Mouse (Mus musculus): Measurements from ENCODE around the gene Cers1.

Cers1 gene

DNA sequence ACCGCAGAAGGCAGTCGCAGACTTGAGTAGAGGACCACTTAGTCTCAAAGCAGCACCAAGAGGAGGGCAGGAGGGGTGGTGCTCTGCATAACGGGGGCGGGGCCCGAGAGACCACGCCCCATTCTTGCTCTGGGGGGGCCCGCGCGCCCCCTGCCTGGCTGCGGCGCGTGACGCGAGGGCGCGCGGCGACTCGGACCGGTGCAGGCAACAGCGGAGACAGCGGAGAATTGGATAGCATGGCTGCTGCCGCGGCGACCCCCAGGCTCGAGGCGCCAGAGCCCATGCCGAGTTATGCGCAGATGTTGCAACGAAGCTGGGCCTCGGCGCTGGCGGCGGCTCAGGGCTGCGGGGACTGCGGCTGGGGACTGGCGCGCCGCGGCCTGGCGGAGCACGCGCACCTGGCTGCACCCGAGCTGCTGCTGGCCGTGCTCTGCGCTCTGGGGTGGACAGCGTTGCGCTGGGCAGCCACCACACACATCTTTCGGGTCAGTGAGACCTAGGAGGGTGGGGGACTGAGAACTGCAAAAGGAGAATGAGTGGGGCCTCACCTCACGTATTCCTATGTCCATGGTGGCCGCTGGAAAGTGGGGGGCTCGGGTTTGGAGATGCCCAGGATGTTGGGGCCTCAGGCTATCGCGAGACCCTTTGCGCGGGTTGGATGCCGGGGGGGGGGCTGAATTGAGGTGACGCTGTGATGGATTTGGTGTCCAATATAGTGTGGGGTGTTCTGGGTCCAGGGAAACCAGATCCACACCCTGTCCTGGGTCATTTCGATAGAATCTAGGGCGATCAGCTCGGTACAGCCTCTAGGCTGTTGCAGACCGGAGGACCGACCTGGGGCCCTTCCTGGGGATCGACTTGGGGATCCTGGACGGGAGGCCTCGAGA lies at the start of gene Cers1:
TSS of gene Cers1 (plus strand) at position 152 of the 887 bp plus-strand sequence.
- DNase-seq, result peak; percentile 79 to 85

DNA sequence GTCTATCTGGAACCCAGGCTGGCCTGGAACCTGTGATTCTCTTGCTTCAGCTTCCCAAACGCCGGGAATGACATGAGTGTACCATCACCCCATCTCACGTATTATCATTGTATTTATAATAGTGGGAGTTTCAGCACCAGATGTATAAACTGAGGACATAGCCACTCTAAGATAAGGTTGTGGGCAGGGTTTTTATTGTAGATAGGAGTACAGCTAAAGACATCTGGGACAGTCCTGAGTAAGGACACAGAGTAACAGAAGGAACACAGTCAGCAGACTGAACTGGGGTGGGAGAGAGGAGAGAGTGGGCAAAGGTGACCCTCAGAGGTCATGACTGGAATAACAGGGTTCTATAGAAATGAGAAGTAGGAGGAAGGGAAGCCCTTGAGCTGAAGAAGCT lies 47.9 kb upstream of the Cers1 start:
- no peak for DNase-seq

- DNase-seq, result no peak
Observed at GRCm38 (mm10) chr8:70268311-70268710, 47.3 kb upstream of the Cers1 start.

- peak; percentile 64 to 66 for DNase-seq
Observed at GRCm38 (mm10) chr8:70268799-70269565, 46.6 kb upstream of the Cers1 start.

DNA sequence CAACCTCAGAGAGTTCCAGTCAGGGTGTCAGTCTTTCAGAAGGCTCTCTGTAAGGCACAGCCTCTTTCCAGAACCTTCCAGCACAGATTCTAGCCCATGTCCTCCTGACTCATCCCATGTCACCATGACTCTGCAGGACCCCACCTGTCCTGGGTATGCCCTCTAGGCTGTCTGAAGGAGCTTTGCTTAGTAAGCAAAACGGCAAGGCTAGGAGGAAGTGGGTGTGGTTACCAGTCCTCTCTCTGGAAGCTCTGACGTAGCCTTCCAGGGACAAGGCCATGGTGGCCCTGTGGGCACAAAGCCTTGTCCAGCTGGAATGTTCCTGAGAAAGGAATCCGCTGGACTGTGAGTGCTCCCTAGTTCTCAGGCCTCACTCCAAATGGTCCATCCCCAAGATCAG lies 42.6 kb upstream of the Cers1 start:
- peak in 1 of 2 experiments; percentile 43 for DNase-seq

- DNase-seq, result no peak
Observed at GRCm38 (mm10) chr8:70274350-70274749, 41.2 kb upstream of the Cers1 start.

- peak in 1 of 2 experiments; percentile 41 for DNase-seq
Observed at GRCm38 (mm10) chr8:70276476-70276875, 39.1 kb upstream of the Cers1 start.

GRCm38 (mm10) chr8:70278175-70278574 lies 37.4 kb upstream of the Cers1 start:
- no peak for DNase-seq

DNA sequence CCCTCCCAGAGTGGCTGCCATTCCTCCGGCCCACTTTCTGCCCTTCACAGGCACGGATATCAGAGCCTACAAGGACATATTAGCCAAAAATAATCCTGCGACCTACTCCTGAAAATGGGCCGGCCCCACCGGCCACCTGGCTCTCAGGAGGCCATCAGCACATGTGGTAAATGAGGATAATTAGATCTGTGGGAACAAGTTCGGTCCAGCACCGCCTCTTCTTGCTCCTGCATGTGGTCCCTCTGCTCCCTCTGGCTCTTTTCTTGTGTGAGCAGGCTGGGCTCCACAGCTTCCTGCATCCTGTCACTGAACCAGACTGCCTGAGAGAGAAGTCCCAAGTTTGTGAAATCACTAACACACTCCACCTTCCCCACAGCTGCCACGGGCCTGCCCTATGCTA lies 36.3 kb upstream of the Cers1 start:
- DNase-seq, result no peak

GRCm38 (mm10) chr8:70281001-70281400 lies 34.6 kb upstream of the Cers1 start:
- DNase-seq, result no peak

- peak; percentile 94 to 96 for DNase-seq
Observed at GRCm38 (mm10) chr8:70282603-70283135, 32.9 kb upstream of the Cers1 start, which contains the start of gene Homer3. Gene Homer3, plus strand, starts transcription at chr8:70282827.

- peak in 1 of 2 experiments; percentile 45 for DNase-seq
Observed at GRCm38 (mm10) chr8:70283136-70284077, 32.2 kb upstream of the Cers1 start.

- DNase-seq, result no peak
Observed at GRCm38 (mm10) chr8:70284421-70284820, 31.2 kb upstream of the Cers1 start.

- no peak for DNase-seq
Observed at GRCm38 (mm10) chr8:70285304-70285703, 30.3 kb upstream of the Cers1 start.

- no peak for DNase-seq
Observed at GRCm38 (mm10) chr8:70286737-70287136, 28.8 kb upstream of the Cers1 start.

DNA sequence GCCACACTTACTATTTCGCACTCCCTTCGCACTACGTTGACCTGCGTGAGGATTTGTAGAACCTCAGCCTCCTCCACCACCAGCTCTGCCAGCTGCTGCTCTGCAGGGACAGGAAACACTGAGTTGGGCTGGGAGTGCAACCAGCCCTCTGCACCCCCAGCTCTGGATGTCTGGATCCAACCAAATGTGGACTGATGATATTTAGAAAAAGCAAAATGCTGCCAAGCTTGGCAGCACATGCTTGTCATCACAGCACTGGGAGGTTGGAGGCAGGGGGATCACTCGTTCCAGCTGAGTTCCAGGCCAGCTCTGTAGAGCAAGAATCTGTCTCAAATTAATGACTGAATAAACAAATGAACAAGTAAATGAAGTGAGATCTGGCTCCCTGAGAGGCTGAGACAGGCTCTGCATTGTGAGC lies 21.6 kb upstream of the Cers1 start:
- no peak for DNase-seq

DNA sequence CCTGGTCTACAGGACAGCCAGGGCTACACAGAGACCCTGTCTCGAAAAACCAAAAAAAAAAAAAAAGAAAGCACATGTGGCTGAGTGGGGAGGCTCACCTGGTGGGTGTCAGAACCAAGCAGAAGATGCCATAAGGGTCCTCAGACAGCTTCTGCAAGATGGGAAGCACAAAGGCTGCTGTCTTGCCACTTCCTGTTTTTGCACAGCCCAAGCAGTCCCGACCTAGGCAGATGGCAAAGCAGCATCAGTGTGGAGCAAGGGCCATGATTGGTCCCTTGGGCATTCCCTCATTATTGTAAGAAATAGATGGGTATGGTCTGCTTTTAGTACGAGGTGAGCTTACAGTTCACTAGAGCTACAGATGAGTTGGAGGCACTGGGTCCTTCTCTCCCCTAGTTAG lies 14.7 kb upstream of the Cers1 start:
- DNase-seq, result no peak

- DNase-seq, result peak; percentile 96 to 97
Observed at GRCm38 (mm10) chr8:70302358-70302890, 13.2 kb upstream of the Cers1 start, which contains the start of the genes Ddx49 and Cope. Gene Ddx49, minus strand, starts transcription at chr8:70302489. Gene Cope, plus strand, starts transcription at chr8:70302518.

GRCm38 (mm10) chr8:70302901-70303300 lies 12.7 kb upstream of the Cers1 start:
- no peak for DNase-seq

DNA sequence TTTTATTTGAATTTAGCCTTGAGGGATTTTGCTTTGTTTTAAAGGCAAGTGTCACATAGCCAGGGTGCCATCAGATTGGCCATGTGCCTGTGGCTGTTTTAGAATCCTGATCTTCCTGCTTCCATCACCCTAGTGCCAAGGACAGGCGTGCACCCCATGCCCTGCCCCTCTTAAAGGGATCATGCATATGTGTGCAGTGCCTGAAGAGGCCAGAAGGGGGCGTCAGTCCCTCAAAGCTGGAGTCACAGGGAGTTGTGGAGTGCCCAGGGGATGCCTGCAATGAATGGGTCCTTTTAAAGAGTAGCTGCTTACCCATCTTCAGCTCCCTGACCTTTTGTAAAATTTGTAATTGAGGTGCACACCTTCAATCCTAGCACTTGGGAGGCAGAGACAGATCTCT lies 6.3 kb upstream of the Cers1 start:
- DNase-seq, result peak in 1 of 2 experiments; percentile 61

DNA sequence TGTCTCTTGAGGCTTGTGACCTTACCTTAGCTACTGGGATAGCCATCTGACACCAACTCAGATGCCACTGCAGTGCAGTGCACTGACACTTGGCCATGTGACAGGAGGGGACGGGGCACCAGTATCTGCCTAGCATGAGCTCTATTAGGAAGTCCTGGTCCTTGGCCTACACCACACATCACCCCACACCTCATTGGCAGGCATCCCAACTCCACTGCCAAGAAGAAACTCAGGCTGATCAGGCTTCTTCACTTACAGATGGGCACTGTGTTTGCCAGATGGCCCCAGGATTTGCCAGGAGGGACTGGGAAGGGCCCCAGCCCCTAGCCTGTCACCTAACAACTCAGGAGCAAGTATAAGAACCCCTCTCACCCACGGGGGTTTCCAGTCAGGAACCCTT lies 2.2 kb upstream of the Cers1 start:
- no peak for DNase-seq
